Mouse (Mus musculus): ENCODE measurements around the gene Tacr2. TPM values are rescaled to one million over a fixed set of nuclear protein-coding genes. Genes with fewer than 3 reads are reported as not detected.

Tacr2 gene
- polyA plus RNA-seq, 1 experiment from 2014 or later, result not detected

GRCm38 (mm10) chr10:62308896-62309491, 56.8 kb downstream of the Tacr2 start:
- no peak overlapping the region; the same call in 1 of the 2 replicates for H3K27ac ChIP-seq
- H3K36me3 ChIP-seq, result peaks cover 4% of the 10 kb centered on the region
- no peaks in the 10 kb centered on the region for H3K9me3 ChIP-seq
- no peaks in the 10 kb centered on the region for H3K27me3 ChIP-seq
- H3K4me1 ChIP-seq, result peaks cover 25% of the 10 kb centered on the region
- no peak overlapping the region for H3K4me3 ChIP-seq
- no peak for ATAC-seq (ENCODE audit: insufficient number of reproducible peaks, insufficient read depth, low FRiP score, low TSS enrichment, low read depth)
- 32% methylated on average over 11 of the region's 11 CpGs for WGBS
- no peak overlapping the region for H3K9ac ChIP-seq
- H3K4me2 ChIP-seq, result no peak overlapping the region

- H3K27me3 ChIP-seq, result no peaks in the 10 kb centered on the region
- H3K9me3 ChIP-seq, result no peaks in the 10 kb centered on the region
- no peak overlapping the region for H3K4me3 ChIP-seq
- no peak overlapping the region for H3K27ac ChIP-seq
- H3K9ac ChIP-seq, result no peak overlapping the region
- H3K4me2 ChIP-seq, result no peak overlapping the region
- no peaks in the 10 kb centered on the region for H3K36me3 ChIP-seq
- no peak for ATAC-seq (ENCODE audit: insufficient number of reproducible peaks, insufficient read depth, low FRiP score, low TSS enrichment, low read depth)
- WGBS, result 72% methylated on average over 5 of the region's 5 CpGs
- peaks cover 29% of the 10 kb centered on the region for H3K4me1 ChIP-seq
These were observed 57.4 kb downstream of the Tacr2 start for GRCm38 (mm10) chr10:62309593-62309992.

- Histone ChIP-seq H3K27me3 (no peaks in the 10 kb centered on the region), H3K9ac (no peak overlapping the region), H3K4me3 (no peak overlapping the region), H3K36me3 (no peaks in the 10 kb centered on the region), H3K4me2 (no peak overlapping the region), H3K4me1 (peaks cover 29% of the 10 kb centered on the region), H3K9me3 (no peaks in the 10 kb centered on the region), H3K27ac (no peak overlapping the region)
- 74% methylated on average over 10 of the region's 10 CpGs for WGBS
- ATAC-seq (ENCODE audit: insufficient number of reproducible peaks, insufficient read depth, low FRiP score, low TSS enrichment, low read depth), result no peak
These were observed 58.2 kb downstream of the Tacr2 start for GRCm38 (mm10) chr10:62310259-62311039.

GRCm38 (mm10) chr10:62311464-62311863, 59.2 kb downstream of the Tacr2 start:
- Histone ChIP-seq H3K9ac (no peak overlapping the region), H3K9me3 (no peaks in the 10 kb centered on the region), H3K4me2 (no peak overlapping the region), H3K4me1 (peaks cover 27% of the 10 kb centered on the region), H3K4me3 (no peak overlapping the region), H3K27ac (no peak overlapping the region), H3K36me3 (no peaks in the 10 kb centered on the region), H3K27me3 (no peaks in the 10 kb centered on the region)
- 35% methylated on average over 6 of the region's 6 CpGs for WGBS
- ATAC-seq (ENCODE audit: insufficient number of reproducible peaks, insufficient read depth, low FRiP score, low TSS enrichment, low read depth), result no peak

- Histone ChIP-seq H3K27me3 (no peaks in the 10 kb centered on the region), H3K4me2 (no peak overlapping the region), H3K27ac (no peak overlapping the region), H3K9ac (no peak overlapping the region), H3K36me3 (no peaks in the 10 kb centered on the region), H3K4me3 (no peak overlapping the region), H3K9me3 (no peaks in the 10 kb centered on the region), H3K4me1 (peaks cover 22% of the 10 kb centered on the region; the same call in 1 of the 2 replicates)
- ATAC-seq (ENCODE audit: insufficient number of reproducible peaks, insufficient read depth, low FRiP score, low TSS enrichment, low read depth), result no peak
- WGBS, result 76% methylated on average over 8 of the region's 10 CpGs
These were observed 60.9 kb downstream of the Tacr2 start for GRCm38 (mm10) chr10:62313140-62313539.

DNA sequence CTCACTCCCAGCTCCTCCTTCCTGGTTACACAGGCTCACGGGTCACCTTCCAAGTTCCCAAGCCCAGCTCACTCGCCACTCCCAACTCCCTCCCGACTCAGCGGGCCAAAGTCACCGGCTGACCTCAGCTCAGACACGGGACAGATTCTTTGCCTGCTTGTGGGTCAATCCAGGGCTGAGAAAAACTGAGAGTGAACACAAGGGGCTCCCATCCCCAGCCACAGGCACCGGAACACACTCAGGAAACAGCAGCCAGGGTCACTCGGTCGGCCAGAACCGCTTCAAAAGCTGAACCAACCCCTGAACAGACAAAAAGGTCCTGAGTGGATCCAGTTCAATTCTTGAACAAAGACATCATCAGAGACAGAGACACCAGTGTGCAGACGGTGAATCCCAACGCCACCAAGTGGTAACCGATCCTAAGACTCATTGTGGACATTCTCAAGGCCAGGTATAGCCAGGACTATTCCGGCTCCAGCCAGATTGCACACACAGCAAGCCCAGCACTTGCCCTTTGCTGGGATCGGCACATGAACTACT, 61.7 kb downstream of the Tacr2 start:
- Histone ChIP-seq H3K4me2 (no peak overlapping the region), H3K27ac (no peak overlapping the region)

More for the DNA sequence above, 61.7 kb downstream of the Tacr2 start:
- ATAC-seq (ENCODE audit: insufficient number of reproducible peaks, insufficient read depth, low FRiP score, low TSS enrichment, low read depth), result no peak
- Histone ChIP-seq H3K9me3 (no peaks in the 10 kb centered on the region), H3K9ac (no peak overlapping the region), H3K27me3 (no peaks in the 10 kb centered on the region), H3K36me3 (no peaks in the 10 kb centered on the region), H3K4me1 (peaks cover 19% of the 10 kb centered on the region; the same call in 1 of the 2 replicates), H3K4me3 (no peak overlapping the region)
- 53% methylated on average over 15 of the region's 15 CpGs for WGBS

Other genes with a start within 250 kb of the Tacr2 start
- not detected in 2 replicates for gene Neurog3, start 119.3 kb upstream of the Tacr2 start, polyA plus RNA-seq (2015; fragmentation: Nextera tagmentation; extraction: Ambion mirVana)
- gene Fam241b, start 108.5 kb upstream of the Tacr2 start, polyA plus RNA-seq (2015; fragmentation: Nextera tagmentation; extraction: Ambion mirVana), result 21.2 and 21.9 TPM in 2 replicates
- gene Tspan15, start 21.2 kb upstream of the Tacr2 start, polyA plus RNA-seq (2015; fragmentation: Nextera tagmentation; extraction: Ambion mirVana), result 9.8 and 11.3 TPM in 2 replicates
- 32.9 and 38.9 TPM in 2 replicates for gene Hk1, start 127.5 kb downstream of the Tacr2 start, polyA plus RNA-seq (2015; fragmentation: Nextera tagmentation; extraction: Ambion mirVana)
- 0.46 and 1.0 TPM in 2 replicates for gene Hkdc1, start 170.1 kb downstream of the Tacr2 start, polyA plus RNA-seq (2015; fragmentation: Nextera tagmentation; extraction: Ambion mirVana)
- gene 4930507D05Rik, start 197.1 kb downstream of the Tacr2 start, polyA plus RNA-seq (2015; fragmentation: Nextera tagmentation; extraction: Ambion mirVana), result 0.60 and 0.73 TPM in 2 replicates
- 25.3 and 26.2 TPM in 2 replicates for gene Supv3l1, start 197.3 kb downstream of the Tacr2 start, polyA plus RNA-seq (2015; fragmentation: Nextera tagmentation; extraction: Ambion mirVana)
- 76.0 and 76.5 TPM in 2 replicates for gene Vps26a, start 234.4 kb downstream of the Tacr2 start, polyA plus RNA-seq (2015; fragmentation: Nextera tagmentation; extraction: Ambion mirVana)